Mouse (Mus musculus): ENCODE measurements around the gene Atxn2.
"Not testable (repeated sequence)": the region's sequence is repeated elsewhere in the genome, so short reads cannot be mapped to it uniquely, and the experiment has no call there.

Atxn2 gene
- long read RNA-seq, experiment 1, partial matches to known transcripts: 8 of 12 reads
- long read RNA-seq, experiment 1, other reads (novel, unspliced or antisense): 4 of 12 reads
- long read RNA-seq, experiment 2, full-length matches to known transcripts: 2 of 12 reads
- long read RNA-seq, experiment 2, partial matches to known transcripts: 7 of 12 reads
- long read RNA-seq, experiment 2, other reads (novel, unspliced or antisense): 3 of 12 reads

DNA sequence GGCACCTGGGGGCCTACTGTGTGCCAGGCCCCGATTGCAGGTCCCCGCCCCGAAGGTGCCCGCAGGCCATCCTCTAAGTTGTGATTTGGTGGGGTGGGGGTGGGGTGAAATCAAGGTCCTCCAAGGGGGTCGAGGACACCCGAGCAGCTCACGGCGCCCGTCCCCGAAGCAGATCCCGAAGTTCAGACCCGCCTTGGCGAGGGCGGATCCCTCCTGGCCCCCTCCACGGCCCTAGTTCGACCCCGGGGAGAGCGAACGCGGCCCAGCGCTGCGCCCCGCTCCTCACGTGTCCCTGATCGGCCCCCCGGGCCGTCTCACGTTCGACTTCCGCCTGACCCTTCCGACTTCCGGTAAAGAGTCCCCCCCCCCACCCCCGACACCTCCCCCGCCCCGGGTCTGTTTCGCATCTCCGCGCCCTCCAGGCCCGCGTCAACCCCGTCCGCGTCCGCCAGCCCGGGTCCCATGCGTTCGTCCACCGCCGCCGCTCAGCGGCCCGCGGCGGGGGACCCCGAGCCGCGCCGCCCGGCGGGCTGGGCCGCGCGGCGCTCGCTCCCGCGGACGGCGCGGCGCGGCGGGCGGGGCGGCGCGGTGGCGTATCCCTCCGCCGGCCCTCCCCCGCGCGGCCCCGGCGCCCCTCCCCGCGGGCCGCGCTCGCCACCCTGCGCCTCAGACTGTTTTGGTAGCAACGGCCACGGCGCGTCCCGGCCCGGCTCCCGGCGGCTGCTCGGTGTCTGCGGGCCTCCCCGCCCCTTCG lies at the start of gene Atxn2:
Gene Atxn2, plus strand, starts transcription at position 164 of the 754 bp plus-strand sequence.
- intact Hi-C loops (cut with DNase I): loop anchor here (5.0 kb wide), 1 partner anchor 136 kb away; the partner anchor contains the start of gene Pheta1

DNA sequence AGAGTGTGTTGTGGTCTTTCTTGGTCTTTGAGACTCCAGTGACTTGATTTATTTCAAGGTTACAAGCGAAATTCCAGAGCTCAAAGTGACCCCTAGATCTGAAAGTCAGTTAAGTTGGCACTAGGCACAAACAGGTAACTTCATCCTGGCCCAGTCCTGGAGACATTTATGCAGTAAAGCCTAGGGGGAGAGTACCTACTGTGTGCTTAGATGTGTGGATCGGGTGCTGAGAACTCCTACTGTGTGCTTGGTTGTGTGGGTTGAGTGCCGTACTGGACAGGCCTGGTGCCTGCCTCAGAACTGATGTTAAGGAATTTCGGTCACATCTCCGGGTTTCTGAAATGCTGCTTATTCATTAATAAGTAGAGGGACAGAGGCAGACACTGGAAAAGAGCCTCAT lies 49.6 kb upstream of the Atxn2 start:
- intact Hi-C loops (cut with DNase I): loop anchor here (10.0 kb wide), 1 partner anchor 123 kb away; no protein-coding TSS in a partner anchor

DNA sequence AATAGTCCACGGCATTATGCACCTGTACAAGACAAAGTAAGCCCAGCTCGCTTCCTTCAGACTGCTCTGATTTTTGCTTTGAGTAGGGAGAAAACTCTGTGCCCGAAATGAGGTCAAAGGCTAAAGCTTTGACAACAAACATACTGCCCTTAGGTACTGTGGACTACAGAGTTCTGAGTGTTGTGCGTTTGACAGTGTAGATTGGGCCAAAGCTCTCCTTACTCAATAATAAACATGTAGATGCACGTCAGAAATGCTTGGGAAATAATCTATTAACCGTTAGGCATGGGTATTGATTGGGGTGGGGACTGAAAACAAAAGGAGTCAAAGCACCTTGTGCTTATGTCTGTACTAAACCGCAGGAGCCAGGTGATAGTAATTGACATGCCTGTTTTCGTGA lies 47.7 kb upstream of the Atxn2 start:
- intact Hi-C loops (cut with DNase I): loop anchor here (10.0 kb wide), 1 partner anchor 121 kb away; no protein-coding TSS in a partner anchor

DNA sequence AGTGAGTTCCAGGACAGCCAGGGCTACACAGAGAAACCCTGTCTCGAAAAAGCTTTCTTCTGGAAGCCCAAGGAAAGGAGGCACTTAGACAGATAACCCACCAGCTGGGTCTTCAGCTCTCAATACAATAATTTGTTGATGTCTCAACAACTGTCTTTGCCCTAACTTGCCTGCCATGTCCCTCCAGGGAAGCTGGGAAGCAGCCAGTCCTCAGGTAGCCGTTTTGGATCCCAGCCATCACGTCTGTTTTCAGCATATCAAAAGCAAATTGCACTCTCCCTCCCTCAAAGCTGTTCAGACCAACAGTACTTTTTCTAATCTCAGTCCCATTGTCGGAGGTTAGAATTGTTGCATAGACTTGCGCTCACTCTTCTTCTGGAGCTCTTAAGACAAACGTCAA lies 47.1 kb upstream of the Atxn2 start:
- intact Hi-C loops (cut with DNase I): loop anchor here (10.0 kb wide), 1 partner anchor 121 kb away; no protein-coding TSS in a partner anchor

DNA sequence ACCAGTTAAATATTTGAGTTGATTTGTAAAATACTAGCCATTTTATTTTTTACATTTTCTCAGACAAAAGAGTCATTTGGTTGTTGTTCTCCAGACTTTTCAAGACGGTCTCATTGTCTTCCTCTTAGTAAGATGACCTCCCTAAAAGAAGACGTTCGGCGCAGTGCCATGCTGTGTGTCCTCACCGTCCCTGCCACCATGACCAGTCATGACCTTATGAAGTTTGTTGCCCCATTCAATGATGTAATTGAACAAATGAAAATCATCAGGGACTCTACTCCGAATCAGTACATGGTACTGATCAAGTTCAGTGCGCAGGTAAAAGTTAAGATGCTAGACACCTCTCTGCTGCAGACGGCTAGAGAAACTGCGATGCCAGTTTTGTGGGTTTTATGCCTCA lies 46.2 kb upstream of the Atxn2 start:
- intact Hi-C loops (cut with DNase I): loop anchor here (10.0 kb wide), 1 partner anchor 120 kb away; no protein-coding TSS in a partner anchor

DNA sequence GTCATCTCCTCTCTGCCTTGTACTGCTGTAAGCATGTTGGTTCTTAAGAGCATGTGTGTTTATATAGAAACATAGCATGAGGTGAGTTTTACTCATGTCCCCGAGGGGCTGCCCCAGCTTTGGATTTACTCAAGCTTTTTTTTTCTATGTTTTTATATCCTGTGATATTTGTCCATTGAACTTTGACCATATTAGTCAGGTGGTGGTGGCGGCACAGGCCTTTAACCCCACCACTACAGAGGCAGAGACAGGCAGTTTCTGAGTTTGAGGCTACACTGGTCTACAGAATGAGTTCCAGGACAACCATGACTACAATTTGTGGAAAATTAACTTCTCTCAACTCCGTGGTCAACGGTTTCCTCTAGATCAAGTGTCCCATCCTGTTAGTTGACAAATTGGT lies 44.1 kb upstream of the Atxn2 start:
- intact Hi-C loops (cut with DNase I): loop anchor here (10.0 kb wide), 1 partner anchor 118 kb away; no protein-coding TSS in a partner anchor

DNA sequence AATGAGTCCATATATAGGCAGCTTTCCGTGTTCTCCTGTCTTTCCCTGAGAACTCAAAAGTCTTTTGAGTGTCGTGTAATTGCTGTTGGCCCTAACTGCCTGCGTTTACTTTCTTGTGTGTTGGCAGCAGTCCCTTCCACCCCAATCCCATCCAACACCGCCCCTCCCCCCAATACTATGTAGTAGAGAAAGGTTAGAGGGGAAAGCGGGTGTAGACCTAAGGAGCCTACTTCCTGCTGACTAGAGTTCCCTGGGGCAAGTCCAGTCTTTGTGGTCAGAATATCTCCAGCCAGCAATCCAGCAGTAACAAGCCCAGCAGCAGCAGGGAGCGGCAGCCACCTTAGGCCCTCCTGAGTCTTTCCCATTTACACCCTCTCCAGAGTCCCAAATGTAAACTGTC lies 42.7 kb upstream of the Atxn2 start:
- intact Hi-C loops (cut with DNase I): loop anchor here (10.0 kb wide), 1 partner anchor 116 kb away; no protein-coding TSS in a partner anchor

DNA sequence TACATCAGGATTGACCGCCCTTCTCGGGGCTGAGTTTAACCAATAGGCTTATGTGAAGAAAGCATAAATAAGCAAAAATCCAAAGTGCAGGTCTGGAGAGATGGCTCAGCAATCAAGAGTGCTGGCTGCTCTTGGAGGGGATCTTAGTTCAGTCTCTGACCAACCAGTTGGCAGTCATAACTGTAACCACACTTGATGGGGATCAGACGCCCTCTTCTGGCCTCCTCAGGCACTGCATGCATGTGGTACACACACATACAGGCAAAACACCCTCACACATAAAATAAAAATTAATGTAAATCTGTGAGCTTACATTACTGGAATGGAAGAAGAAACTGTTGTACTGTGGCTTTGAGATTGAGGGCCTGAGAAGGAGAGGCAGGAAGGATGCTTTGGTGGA lies 40.7 kb upstream of the Atxn2 start:
- intact Hi-C loops (cut with DNase I): no loop called here

DNA sequence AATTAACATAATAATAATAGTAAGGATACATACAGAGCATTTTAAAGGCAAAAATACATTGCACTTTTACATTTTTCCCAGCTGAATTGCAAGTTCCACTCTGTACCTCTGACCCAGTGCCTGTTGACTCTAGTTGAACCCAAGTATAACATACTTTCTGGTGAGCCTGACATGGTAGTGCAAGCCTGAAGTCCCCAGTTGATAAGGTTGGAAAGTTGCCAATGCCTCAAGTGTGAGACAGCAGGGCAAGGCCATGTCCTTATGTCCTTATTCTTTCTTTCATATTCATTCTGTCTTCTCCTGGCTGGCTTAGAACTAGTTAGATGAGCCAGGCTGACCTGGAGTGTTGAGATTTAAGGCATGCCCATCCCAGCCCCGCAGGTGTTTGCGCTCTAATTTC lies 28.9 kb upstream of the Atxn2 start:
- intact Hi-C loops (cut with DNase I): no loop called here

DNA sequence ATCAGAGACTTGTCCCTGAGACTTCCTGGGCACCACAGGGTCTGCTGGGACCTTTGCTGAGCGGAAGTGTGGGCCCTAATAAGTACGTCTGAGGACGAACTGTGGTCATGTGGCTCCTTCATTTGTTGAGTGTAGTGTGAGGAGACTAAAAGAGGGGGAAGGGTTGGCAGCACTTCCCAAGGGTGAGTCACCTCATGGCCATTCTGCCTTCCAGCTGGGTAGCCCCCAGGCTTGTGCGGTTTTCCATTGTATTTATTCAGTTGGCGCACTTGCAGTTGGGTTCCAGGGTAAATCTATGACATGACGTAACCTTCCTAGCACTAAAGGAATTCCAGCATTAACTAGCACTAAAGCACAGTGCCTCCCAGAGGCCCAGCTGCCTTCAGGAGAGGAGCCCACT lies 25.6 kb upstream of the Atxn2 start:
- intact Hi-C loops (cut with DNase I): no loop called here

DNA sequence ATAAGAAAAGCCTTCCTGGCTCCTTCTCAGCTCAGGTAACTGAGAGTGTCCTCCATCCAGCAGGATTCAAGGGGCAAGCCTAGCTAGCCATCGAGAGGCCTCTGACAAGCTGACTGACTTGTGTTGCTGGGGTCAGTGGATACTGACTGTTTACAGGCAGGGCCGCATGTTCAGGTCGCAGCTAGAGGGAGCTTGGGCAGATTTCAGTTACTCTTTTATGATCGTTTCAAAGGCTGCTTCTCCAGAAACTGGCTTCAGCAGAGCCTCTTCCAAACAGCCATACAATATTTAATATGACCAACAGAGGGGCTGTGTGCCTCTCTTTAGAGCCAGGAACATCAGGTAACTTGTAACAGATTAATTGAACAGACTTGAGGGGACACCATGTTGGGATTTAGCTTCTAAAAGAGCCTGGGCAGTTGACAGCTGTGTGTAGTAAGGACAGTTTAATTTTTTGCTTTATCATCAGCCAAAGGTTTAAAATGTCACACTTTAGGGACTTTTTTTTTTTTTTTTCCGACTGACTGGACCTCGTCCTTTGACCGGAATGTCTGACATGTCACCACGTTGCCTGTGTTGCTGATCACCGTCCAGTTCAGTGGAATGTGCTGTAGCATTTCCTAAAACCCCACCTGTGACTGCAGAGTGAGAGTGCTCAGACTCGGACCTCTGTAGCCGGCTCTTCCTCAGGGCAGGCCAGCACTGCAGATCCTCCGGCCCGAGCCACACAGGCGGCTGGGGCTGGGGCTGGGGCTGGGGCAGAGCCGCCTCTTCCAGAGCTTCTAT lies 24.8 kb upstream of the Atxn2 start:
- intact Hi-C loops (cut with DNase I): no loop called here

DNA sequence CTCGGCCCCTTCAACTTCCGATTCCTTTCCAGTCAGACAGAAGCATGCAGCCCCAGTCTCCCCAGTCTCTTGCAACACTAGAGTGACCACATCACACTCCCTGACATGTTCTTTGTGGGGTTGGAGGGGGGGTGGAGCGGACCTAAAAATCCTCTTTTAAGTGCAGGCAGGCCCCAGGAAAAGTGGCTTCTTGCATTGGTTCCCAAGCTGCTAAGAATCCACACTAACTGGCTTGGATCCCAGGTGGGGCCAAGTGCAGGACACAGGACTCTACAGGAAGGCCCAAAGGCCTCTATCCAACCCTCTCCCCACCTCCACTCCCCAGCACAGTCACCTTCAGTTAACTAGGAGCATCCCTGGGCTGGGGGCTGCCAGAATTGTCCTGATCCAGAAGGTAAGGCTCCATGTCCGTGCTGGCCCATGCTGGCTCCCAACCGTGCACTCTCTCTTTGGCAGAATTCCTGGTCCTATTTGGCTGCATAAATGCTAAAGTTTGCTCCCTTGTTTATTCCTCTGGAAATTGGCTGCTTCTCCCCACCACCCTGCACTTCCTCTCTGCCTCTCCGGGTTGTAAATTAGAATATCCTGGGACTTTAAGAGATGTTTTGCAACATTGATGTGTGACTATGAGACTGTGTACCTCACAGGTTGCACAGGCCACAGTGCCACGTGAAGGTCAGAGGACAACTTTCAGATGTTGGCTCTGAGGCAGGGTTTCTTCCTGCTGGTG lies 20.5 kb upstream of the Atxn2 start:
- intact Hi-C loops (cut with DNase I): no loop called here

DNA sequence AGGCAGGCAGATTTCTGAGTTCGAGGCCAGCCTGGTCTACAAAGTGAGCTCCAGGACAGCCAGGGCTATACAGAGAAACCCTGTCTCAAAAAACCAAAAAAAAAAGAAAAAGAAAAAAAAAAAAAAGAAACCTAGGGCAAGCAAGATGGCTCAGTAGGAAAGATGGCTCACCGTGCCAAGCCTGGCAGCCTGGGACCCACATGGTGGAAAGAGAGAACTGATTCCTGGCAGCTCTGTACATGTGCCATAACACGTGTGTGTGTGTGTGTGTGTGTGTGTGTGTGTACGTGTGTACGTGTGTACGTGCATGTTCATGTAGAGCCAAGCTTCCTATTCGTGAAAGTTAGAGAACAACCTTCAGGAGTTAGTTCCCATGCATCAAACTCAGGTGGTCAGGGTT lies 19.7 kb upstream of the Atxn2 start:
- intact Hi-C loops (cut with DNase I): not testable (repeated sequence)

DNA sequence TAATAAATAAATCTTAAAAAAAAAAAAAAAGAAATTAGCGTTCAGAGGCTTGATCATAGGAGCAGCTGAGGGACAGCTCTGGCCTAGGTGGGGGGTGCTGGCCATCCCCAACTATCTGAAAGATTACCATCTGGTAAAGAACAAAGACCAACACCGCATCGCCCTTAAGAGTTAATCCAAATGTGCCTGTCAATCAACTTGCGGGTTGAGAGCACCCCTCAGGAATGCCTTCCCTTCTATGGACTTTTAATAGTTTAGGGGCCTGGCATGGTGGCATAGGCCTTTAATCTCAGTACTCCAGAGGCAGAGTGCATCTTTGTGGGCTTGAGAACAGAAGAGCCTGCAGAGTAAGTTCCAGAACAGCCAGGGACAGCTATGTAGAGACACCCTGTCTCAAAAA lies 18.2 kb upstream of the Atxn2 start:
- intact Hi-C loops (cut with DNase I): no loop called here

DNA sequence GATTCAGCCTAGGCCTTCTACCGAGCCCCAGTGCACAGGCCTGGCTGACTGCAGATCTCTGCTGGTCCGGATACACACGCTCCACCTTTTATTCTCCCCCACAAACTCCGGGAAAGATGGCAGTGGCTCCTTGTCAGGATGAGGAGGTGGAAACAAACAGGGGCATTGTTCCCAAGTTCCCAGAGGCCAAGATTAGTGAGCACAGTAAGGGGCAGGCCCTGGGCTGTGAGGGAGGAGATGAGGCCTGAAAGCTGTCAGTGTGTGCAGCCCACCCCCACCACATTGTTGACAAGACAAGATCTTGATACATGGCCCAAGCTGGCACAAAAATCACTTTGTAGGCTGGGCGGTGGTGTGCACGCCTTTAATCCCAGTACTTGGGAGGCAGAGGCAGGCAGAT lies 14.4 kb upstream of the Atxn2 start:
- intact Hi-C loops (cut with DNase I): no loop called here

DNA sequence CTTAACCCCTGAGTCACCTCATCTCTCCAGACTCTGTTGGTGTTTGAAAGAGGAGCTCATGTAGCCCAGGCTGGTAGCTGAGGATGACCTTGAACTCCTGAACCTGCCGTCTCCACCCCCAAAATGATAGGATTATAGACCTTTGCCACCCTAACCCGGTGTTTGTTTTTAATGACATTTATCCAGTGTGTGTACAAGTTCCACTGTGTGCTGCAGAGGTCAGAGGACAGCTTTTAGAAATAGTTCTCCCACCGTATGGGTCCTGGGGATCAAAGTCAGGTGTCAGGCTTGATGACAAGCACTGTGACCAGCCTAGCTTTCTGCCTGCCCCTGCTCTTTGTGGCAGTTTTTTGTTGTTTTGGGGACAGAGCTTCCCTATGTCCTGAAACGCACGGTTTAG lies 11.2 kb upstream of the Atxn2 start:
- intact Hi-C loops (cut with DNase I): no loop called here

DNA sequence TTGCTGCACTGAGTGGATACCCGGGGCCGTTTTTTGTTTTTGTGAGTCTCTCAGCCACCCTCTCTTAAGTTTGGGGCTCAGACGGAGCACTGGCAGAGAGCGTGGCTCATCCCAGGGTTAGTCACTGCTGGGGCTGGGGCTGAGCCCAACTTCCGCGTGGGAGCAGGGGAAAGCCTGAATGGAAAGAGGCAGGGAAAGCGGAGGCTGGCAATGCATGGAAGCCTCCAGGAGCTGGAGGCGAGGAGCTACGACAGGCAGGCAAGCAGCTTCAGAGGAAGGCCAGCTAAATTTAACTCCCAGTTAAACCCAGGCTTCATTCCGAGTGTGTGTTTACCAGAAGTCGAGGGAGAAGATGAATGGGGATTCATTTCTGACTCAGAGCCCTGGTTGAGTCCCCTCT lies 10.6 kb upstream of the Atxn2 start:
- intact Hi-C loops (cut with DNase I): no loop called here

DNA sequence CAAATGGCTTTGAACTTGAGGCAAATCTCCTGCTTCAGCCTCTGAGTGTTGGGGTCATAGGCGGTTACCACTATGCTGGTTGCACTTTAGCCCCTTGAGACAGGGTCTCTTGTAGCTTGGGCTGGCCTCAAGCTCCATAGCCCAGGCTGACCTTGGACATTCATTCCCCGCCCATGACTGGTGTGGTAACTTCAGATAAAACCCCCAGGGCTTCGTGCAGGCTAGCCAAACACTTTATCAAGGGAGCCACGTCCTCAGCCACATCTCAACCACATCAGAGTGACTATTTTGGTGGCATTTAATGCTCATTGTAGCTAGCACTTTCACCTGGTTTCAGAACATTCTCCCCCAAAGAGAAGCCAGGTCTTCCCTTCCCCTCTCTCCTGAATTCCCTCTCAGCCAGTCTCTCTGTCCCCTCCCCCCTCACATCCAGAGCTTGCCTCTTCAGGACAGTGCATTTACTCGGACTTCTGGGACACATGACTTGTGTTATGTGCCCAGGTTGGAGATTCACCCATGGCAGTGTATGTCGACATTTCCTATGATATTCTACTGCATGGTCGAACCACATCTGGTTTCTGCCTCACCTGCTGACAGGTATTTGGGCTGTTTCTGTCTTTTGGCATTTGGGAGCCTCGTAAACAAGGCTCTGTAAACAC lies 9.9 kb upstream of the Atxn2 start:
- intact Hi-C loops (cut with DNase I): no loop called here

DNA sequence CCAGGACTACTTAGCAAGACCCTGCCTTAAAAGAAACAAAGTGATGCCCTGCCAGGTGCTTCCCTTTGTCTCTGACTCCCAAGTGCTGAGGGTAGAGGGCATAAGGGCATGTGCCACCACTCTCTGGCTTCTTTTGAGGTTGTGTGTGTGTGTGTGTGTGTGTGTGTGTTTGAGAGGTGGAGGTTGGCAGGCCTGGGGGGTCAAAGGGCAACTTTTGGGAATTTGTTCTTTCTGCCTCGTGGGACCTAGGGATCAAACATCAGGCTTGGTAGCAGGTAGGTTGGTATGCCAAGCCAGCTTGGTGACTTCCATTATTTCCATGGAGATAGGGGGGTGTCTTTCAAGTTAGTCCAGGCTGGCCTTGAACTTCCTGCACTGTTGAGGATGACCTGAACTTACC lies 7.8 kb upstream of the Atxn2 start:
- intact Hi-C loops (cut with DNase I): no loop called here

DNA sequence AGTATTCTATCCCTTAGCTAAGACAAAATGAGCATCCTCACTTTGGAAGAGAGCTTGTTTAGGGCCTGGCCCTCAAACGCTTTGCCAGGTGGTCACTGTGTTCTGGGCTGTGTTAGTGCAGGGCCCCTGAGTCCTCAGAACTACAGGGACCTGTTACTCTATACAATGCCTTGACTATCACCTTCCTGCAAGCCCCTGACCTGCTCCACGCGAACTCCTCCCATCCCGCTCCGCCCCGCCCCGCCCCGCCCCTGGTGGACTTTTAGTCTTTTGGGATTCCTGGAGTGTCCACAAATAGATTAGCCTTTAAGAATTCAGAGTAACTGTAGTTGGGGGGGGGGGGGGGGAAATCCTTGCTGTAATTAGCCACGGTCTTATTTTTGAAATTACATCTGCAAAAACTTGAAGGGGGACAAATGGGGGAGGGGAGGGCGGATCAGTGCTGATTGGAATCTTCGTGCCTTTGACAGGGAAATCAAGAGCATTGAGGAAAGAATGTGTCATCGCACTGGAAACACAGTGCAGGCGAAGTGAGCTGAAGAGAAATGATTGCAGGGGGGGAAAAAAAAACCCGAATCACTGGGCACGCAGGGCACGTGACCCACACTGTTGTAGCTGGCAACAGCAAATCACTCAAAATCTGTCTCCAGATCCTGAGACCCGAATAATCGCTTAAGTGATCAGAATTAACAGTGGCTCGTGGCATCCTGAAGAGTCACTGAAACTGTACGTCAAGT lies 6.5 kb upstream of the Atxn2 start:
- intact Hi-C loops (cut with DNase I): no loop called here

All from adrenal gland (tissue).